Mouse (Mus musculus) heart, adult 2 months (tissue): ENCODE measurements around the gene Vmn1r1. TPM values are rescaled to one million over a fixed set of nuclear protein-coding genes. Genes with fewer than 3 reads are reported as not detected.

Experiments
- DNase-seq, 2 experiments: peaks; one replicate each; pipeline ENCODE4 v3.0.0; 2021
- H3K27ac ChIP-seq: fragments of 200-600 bp; 2 replicates; pipeline ENCODE4 v1.8.1; 2022
- H3K27me3 ChIP-seq: fragments of 200-500 bp; 2 replicates; pipeline ENCODE4 v1.6.1; 2012; ENCODE audit warnings: mild to moderate bottlenecking, low read length, inconsistent platforms, mixed read lengths; ENCODE audit not compliant: control insufficient read depth, insufficient read depth
- H3K36me3 ChIP-seq: fragments of 200-500 bp; 2 replicates; pipeline ENCODE4 v1.6.1; 2012; ENCODE audit warnings: low read length, inconsistent platforms; ENCODE audit not compliant: control insufficient read depth, insufficient read depth
- H3K4me1 ChIP-seq: fragments of 200-500 bp; 2 replicates; pipeline ENCODE4 v1.6.1; 2011; ENCODE audit warnings: low read length; ENCODE audit not compliant: control insufficient read depth, insufficient read depth
- H3K4me3 ChIP-seq: fragments of 200-600 bp; 2 replicates; pipeline ENCODE4 v1.8.1; 2022
- H3K79me2 ChIP-seq: fragments of 200-500 bp; replicated peaks from 2 replicates; pipeline ENCODE4 v1.6.1; 2012; ENCODE audit warnings: mild to moderate bottlenecking, inconsistent platforms, low read length, moderate library complexity, mixed read lengths; ENCODE audit not compliant: control insufficient read depth, insufficient read depth
- H3K9ac ChIP-seq: fragments of 200-500 bp; 2 replicates; pipeline ENCODE4 v1.6.1; 2012; ENCODE audit warnings: low read depth, mild to moderate bottlenecking, control low read depth, inconsistent platforms, low read length, mixed read lengths
- CTCF ChIP-seq: fragments of 200-600 bp; IDR thresholded peaks from 2 replicates; pipeline ENCODE4 v1.8.1; 2022; ENCODE audit warnings: antibody characterized with exemption, mild to moderate bottlenecking, moderate library complexity
- EP300 ChIP-seq: fragments of 200-500 bp; IDR thresholded peaks from 2 replicates; pipeline ENCODE4 v1.6.1; 2011; ENCODE audit warnings: low read depth, low read length, control low read depth; ENCODE audit not compliant: insufficient read depth
- POLR2A ChIP-seq: fragments of 200-500 bp; IDR thresholded peaks from 2 replicates; pipeline ENCODE4 v1.6.1; 2011; ENCODE audit warnings: mild to moderate bottlenecking, low read depth, low read length, control low read depth; ENCODE audit not compliant: insufficient read depth
- WGBS: fragments of 180-500 bp; shearing (Covaris S2); methylation state at CpG from one replicate; pipeline ENCODE4 v1.1.7; 2018; 5-methylcytosine and 5-hydroxymethylcytosine counted together
- intact Hi-C: fragments of 180-260 bp; cut with DNase I; formaldehyde crosslinking; loops from one replicate; pipeline ENCODE4 v1.15.1; 2025
- polyA plus RNA-seq: library from polyadenylated mRNA; depleted of rRNA; stranded (reverse); fragments of >200 nt; gene quantifications from 2 replicates; pipeline ENCODE4 v1.2.3, GENCODE M21; 2012
- total RNA-seq, 2 experiments: library from RNA; stranded (reverse); gene quantifications; 2 replicates each; pipeline ENCODE4 v1.2.3; 2021

Gene Vmn1r1
- total and polyA plus RNA-seq, 3 experiments: not detected

DNA sequence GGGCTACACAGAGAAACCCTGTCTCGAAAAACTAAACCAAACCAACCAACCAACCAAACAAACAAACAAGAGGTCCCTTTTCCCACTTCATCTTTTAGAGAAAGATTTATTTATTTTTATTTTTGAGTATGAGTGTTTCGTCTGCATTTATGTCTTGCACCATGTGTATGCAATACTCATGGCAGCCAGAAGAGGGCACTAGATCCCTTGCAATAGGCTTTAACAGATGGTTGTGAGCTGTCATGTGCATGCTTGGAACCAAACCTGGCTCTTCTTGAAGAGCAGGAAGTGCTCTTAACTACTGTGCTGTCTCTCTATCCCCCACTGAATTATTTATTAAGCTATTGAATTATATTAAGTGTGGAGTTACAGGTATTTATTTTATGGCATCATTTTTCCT is 14.3 kb downstream of the Vmn1r1 start:
- TF ChIP-seq EP300: no peak
- peak; percentile 58 for TF ChIP-seq CTCF
- Histone ChIP-seq H3K27me3 (no peaks in the 10 kb centered on the region), H3K9ac (no peak overlapping the region), H3K27ac (no peak overlapping the region), H3K4me1 (no peaks in the 10 kb centered on the region), H3K4me3 (no peak overlapping the region), H3K36me3 (no peaks in the 10 kb centered on the region), H3K79me2 (no peaks in the 10 kb centered on the region)
- no peak for DNase-seq
- 97% methylated on average over 2 of the region's 2 CpGs for WGBS
- intact Hi-C loops: no loop called here

DNA sequence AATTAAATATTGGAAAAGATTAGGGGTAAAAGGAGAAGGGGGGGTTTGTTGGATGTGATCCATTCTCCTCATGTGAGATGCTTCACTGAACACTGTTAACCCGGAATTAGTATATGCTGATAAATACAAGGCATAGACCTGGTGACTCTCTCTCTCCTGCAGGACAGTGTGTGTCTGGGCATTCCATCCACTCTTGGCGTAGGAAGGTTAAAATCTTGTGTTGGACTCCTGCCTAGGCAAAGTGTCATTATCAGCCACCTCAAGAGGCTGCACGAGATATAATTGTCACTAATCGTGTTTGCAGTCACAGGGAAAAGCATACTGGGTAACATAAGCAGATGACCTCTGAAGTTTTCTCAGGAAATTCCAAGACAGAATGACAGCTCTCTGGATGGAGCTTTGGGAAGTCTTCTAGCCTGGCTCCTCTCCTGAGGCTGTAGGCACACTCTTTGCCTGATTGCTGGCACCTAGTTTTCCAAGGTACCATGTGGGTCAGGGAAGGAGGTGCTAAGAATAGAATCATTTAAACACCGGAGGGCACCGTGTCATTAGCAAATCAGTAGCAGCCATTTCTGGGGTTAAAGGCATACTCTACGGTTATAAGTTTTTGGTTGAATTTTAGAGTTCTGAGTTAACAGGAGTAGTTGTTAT is 15.3 kb downstream of the Vmn1r1 start:
- H3K27me3 ChIP-seq: no peaks in the 10 kb centered on the region
- H3K36me3 ChIP-seq: no peaks in the 10 kb centered on the region
- H3K79me2 ChIP-seq: no peaks in the 10 kb centered on the region
- WGBS: 17% methylated on average over 7 of the region's 7 CpGs
- no peak overlapping the region for H3K4me3 ChIP-seq
- TF ChIP-seq POLR2A (no peak), CTCF (no peak), EP300 (no peak)
- no peak for DNase-seq
- no peak overlapping the region for H3K9ac ChIP-seq
- no peaks in the 10 kb centered on the region for H3K4me1 ChIP-seq
- H3K27ac ChIP-seq: peak overlapping the region; percentile 23; the same call in 1 of the 2 replicates
- intact Hi-C loops: no loop called here

DNA sequence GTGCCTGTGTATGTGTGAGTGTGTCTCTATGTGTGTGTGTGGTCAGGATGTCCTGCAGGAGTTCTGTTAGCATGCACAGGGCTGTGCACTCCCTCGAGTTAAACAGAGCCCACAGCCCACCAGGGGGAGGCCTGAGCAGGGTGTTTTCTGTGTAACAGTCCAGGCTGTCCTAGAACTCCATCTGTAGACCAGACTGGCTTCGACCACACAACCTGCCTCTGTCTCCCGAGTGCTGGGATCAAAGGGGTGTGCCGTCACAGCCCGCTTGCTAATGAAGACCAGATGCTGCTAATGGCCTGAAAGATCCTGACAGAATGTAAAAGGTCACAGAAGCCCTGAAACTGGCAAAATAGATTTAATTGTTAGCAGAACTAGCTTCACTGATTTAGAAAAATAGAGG is 18.7 kb downstream of the Vmn1r1 start:
- DNase-seq: no peak
- WGBS: 65% methylated on average over 5 of the region's 5 CpGs
- TF ChIP-seq EP300 (no peak), POLR2A (no peak), CTCF (no peak)
- Histone ChIP-seq H3K79me2 (no peaks in the 10 kb centered on the region), H3K4me1 (no peaks in the 10 kb centered on the region), H3K27ac (no peak overlapping the region), H3K4me3 (no peak overlapping the region), H3K27me3 (no peaks in the 10 kb centered on the region), H3K36me3 (no peaks in the 10 kb centered on the region), H3K9ac (no peak overlapping the region)
- intact Hi-C loops: no loop called here

DNA sequence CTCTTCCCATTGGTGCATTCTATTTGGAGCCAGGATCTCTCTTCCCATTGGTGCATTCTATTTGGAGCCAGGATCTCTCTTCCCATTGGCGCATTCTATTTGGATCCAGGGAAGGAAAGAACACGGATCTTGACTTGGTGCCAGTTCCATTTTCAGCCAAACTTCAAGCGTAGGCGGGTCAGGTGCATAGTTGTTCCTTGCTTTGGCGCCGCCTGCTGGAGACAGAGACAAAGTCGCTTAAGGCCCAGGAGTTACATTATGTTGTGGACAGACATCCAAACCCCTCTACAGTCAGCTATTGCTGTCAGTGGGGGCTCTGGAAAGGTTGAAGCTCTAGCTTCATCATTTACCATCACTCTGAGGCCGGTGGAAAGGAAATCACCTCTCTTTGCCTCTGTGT is 21.0 kb downstream of the Vmn1r1 start:
- H3K9ac ChIP-seq: no peak overlapping the region
- H3K79me2 ChIP-seq: no peaks in the 10 kb centered on the region
- no peak overlapping the region for H3K4me3 ChIP-seq
- H3K36me3 ChIP-seq: no peaks in the 10 kb centered on the region
- TF ChIP-seq POLR2A (no peak), CTCF (peak; percentile 42)
- H3K4me1 ChIP-seq: no peaks in the 10 kb centered on the region
- DNase-seq: no peak
- no peak overlapping the region for H3K27ac ChIP-seq
- WGBS: 54% methylated on average over 8 of the region's 8 CpGs
- intact Hi-C loops: no loop called here
- no peaks in the 10 kb centered on the region for H3K27me3 ChIP-seq

DNA sequence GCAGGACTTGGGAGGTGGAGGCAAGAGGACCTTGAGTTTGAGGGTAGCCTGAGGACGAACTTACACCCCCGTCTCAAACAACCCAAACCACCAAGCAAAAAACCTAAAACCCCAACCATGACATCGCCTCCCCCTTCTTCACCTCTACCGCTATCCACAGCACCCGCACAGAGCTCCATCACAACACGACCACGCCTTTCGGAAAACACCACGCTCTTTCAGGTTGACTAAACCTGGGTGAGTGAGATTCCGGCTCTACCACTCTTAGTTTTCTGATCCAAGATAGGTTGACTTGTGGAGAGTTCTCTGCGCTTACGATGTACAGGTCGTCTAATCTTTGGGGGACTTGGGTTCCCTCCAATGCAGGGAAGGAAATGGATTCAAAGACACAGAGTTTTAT is 21.6 kb downstream of the Vmn1r1 start:
- intact Hi-C loops: no loop called here
- 91% methylated on average over 13 of the region's 13 CpGs for WGBS
- TF ChIP-seq CTCF (no peak), EP300 (no peak), POLR2A (no peak)
- H3K27me3 ChIP-seq: no peaks in the 10 kb centered on the region
- no peaks in the 10 kb centered on the region for H3K4me1 ChIP-seq
- no peaks in the 10 kb centered on the region for H3K36me3 ChIP-seq
- H3K9ac ChIP-seq: no peak overlapping the region
- no peak overlapping the region for H3K4me3 ChIP-seq
- H3K27ac ChIP-seq: no peak overlapping the region
- no peaks in the 10 kb centered on the region for H3K79me2 ChIP-seq
- DNase-seq: no peak

DNA sequence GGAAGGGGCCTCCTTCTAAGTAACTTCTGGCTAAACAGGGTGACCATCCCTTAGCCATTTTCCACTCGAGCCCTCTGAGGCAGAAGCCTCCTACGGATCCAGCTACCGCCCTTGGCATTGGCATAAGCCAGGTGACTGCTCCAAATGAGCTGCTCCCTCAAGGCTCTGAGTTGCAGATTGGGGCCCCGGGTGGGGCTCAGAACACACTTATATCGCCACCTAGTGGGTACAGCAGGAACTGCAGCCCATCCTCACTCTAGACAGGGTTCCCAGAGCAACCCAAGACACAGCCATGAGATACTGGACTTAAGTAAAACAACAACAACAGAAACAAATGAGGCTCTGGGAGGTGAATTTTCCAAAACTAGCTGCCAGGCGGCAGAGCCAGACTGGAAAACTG is 23.9 kb downstream of the Vmn1r1 start:
- H3K9ac ChIP-seq: no peak overlapping the region
- no peak overlapping the region for H3K4me3 ChIP-seq
- no peaks in the 10 kb centered on the region for H3K27me3 ChIP-seq
- no peaks in the 10 kb centered on the region for H3K79me2 ChIP-seq
- H3K4me1 ChIP-seq: no peaks in the 10 kb centered on the region
- TF ChIP-seq POLR2A (no peak), EP300 (no peak), CTCF (no peak; the same call in 1 of the 2 replicates)
- WGBS: 3% methylated on average over 6 of the region's 6 CpGs
- peak; percentile 72 to 81 for DNase-seq
- H3K27ac ChIP-seq: no peak overlapping the region
- no peaks in the 10 kb centered on the region for H3K36me3 ChIP-seq
- intact Hi-C loops: loop anchor here (1.0 kb wide), 1 partner anchor 252 kb away; no protein-coding TSS in a partner anchor
